Mouse (Mus musculus): Measurements from ENCODE around the gene Ubash3a. TPM values are rescaled to one million over a fixed set of nuclear protein-coding genes. Genes with fewer than 3 reads are reported as not detected.
"Not testable (repeated sequence)": the region's sequence is repeated elsewhere in the genome, so short reads cannot be mapped to it uniquely, and the experiment has no call there.

Ubash3a gene
- polyA plus RNA-seq, 1 experiment, result not detected

GRCm38 (mm10) chr17:31270246-31270645 lies 62.6 kb downstream of the Ubash3a start:
- H3K4me1 ChIP-seq (ENCODE audit: control insufficient read depth, insufficient read depth, low read length), result no peaks in the 10 kb centered on the region
- no peak overlapping the region for H3K27ac ChIP-seq (ENCODE audit: insufficient read depth, low read length)
- H3K27me3 ChIP-seq (ENCODE audit: control insufficient read depth, insufficient read depth, low read length), result no peaks in the 10 kb centered on the region
- no peak for DNase-seq
- no peak overlapping the region for H3K4me3 ChIP-seq (replicated peaks; ENCODE audit: insufficient read depth, low read depth, low read length)
- no peak for TF ChIP-seq CTCF (IDR thresholded peaks at IDR 0.05; ENCODE audit: borderline replicate concordance, insufficient read depth, low read depth, low read length)
- no peak for TF ChIP-seq POLR2A (IDR thresholded peaks at IDR 0.05; ENCODE audit: borderline replicate concordance, insufficient read depth, low read length)
- 98% methylated on average over 4 of the region's 4 CpGs for WGBS

GRCm38 (mm10) chr17:31270736-31271135 lies 63.1 kb downstream of the Ubash3a start:
- not testable (repeated sequence) for H3K27ac ChIP-seq (ENCODE audit: insufficient read depth, low read length); DNase-seq; H3K4me3 ChIP-seq (replicated peaks; ENCODE audit: insufficient read depth, low read depth, low read length); H3K4me1 ChIP-seq (ENCODE audit: control insufficient read depth, insufficient read depth, low read length); H3K27me3 ChIP-seq (ENCODE audit: control insufficient read depth, insufficient read depth, low read length)
- 78% methylated on average over 8 of the region's 8 CpGs for WGBS

- TF ChIP-seq CTCF (IDR thresholded peaks at IDR 0.05; ENCODE audit: borderline replicate concordance, insufficient read depth, low read depth, low read length) (no peak; the same call in 1 of the 2 replicates), POLR2A (IDR thresholded peaks at IDR 0.05; ENCODE audit: borderline replicate concordance, insufficient read depth, low read length) (no peak)
- Histone ChIP-seq H3K4me1 (ENCODE audit: control insufficient read depth, insufficient read depth, low read length) (no peaks in the 10 kb centered on the region), H3K4me3 (replicated peaks; ENCODE audit: insufficient read depth, low read depth, low read length) (no peak overlapping the region), H3K27ac (ENCODE audit: insufficient read depth, low read length) (no peak overlapping the region), H3K27me3 (ENCODE audit: control insufficient read depth, insufficient read depth, low read length) (no peaks in the 10 kb centered on the region)
- DNase-seq, result no peak
- 56% methylated on average over 7 of the region's 7 CpGs for WGBS
These were observed 63.6 kb downstream of the Ubash3a start for GRCm38 (mm10) chr17:31271136-31271851.

GRCm38 (mm10) chr17:31272416-31273165 lies 64.9 kb downstream of the Ubash3a start:
- no peak for DNase-seq
- no peaks in the 10 kb centered on the region for H3K27me3 ChIP-seq (ENCODE audit: control insufficient read depth, insufficient read depth, low read length)
- H3K27ac ChIP-seq (ENCODE audit: insufficient read depth, low read length), result no peak overlapping the region
- peaks cover 6% of the 10 kb centered on the region for H3K4me1 ChIP-seq (ENCODE audit: control insufficient read depth, insufficient read depth, low read length)
- no peak overlapping the region for H3K4me3 ChIP-seq (replicated peaks; ENCODE audit: insufficient read depth, low read depth, low read length)
- WGBS, result 91% methylated on average over 9 of the region's 9 CpGs
- TF ChIP-seq POLR2A (IDR thresholded peaks at IDR 0.05; ENCODE audit: borderline replicate concordance, insufficient read depth, low read length) (no peak), CTCF (IDR thresholded peaks at IDR 0.05; ENCODE audit: borderline replicate concordance, insufficient read depth, low read depth, low read length) (no peak)

GRCm38 (mm10) chr17:31273631-31274030 lies 66.0 kb downstream of the Ubash3a start:
- 92% methylated on average over 8 of the region's 8 CpGs for WGBS
- no peak for DNase-seq
- TF ChIP-seq POLR2A (IDR thresholded peaks at IDR 0.05; ENCODE audit: borderline replicate concordance, insufficient read depth, low read length) (no peak), CTCF (IDR thresholded peaks at IDR 0.05; ENCODE audit: borderline replicate concordance, insufficient read depth, low read depth, low read length) (no peak)
- H3K4me1 ChIP-seq (ENCODE audit: control insufficient read depth, insufficient read depth, low read length), result peaks cover 7% of the 10 kb centered on the region
- H3K4me3 ChIP-seq (replicated peaks; ENCODE audit: insufficient read depth, low read depth, low read length), result no peak overlapping the region
- H3K27ac ChIP-seq (ENCODE audit: insufficient read depth, low read length), result no peak overlapping the region
- H3K27me3 ChIP-seq (ENCODE audit: control insufficient read depth, insufficient read depth, low read length), result no peaks in the 10 kb centered on the region

- TF ChIP-seq CTCF (IDR thresholded peaks at IDR 0.05; ENCODE audit: borderline replicate concordance, insufficient read depth, low read depth, low read length) (no peak), POLR2A (IDR thresholded peaks at IDR 0.05; ENCODE audit: borderline replicate concordance, insufficient read depth, low read length) (no peak)
- H3K27me3 ChIP-seq (ENCODE audit: control insufficient read depth, insufficient read depth, low read length), result no peaks in the 10 kb centered on the region
- no peak overlapping the region for H3K4me3 ChIP-seq (replicated peaks; ENCODE audit: insufficient read depth, low read depth, low read length)
- no peak overlapping the region for H3K27ac ChIP-seq (ENCODE audit: insufficient read depth, low read length)
- no peak for DNase-seq
- 88% methylated on average over 6 of the region's 6 CpGs for WGBS
- H3K4me1 ChIP-seq (ENCODE audit: control insufficient read depth, insufficient read depth, low read length), result peaks cover 7% of the 10 kb centered on the region
These were observed 67.5 kb downstream of the Ubash3a start for GRCm38 (mm10) chr17:31275181-31275580.

GRCm38 (mm10) chr17:31276207-31276921 lies 68.7 kb downstream of the Ubash3a start:
- Histone ChIP-seq H3K4me3 (replicated peaks; ENCODE audit: insufficient read depth, low read depth, low read length) (peak overlapping the region; percentile 64), H3K27me3 (ENCODE audit: control insufficient read depth, insufficient read depth, low read length) (no peaks in the 10 kb centered on the region), H3K4me1 (ENCODE audit: control insufficient read depth, insufficient read depth, low read length) (peaks cover 7% of the 10 kb centered on the region), H3K27ac (ENCODE audit: insufficient read depth, low read length) (no peak overlapping the region)
- no peak for TF ChIP-seq POLR2A (IDR thresholded peaks at IDR 0.05; ENCODE audit: borderline replicate concordance, insufficient read depth, low read length)
- TF ChIP-seq CTCF (IDR thresholded peaks at IDR 0.05; ENCODE audit: borderline replicate concordance, insufficient read depth, low read depth, low read length), result no peak
- WGBS, result 45% methylated on average over 9 of the region's 9 CpGs
- DNase-seq, result no peak
